Mouse (Mus musculus): ENCODE measurements around the gene Ppp1r1b.

Ppp1r1b gene

GRCm38 (mm10) chr11:98348083-98348961, at the start of gene Ppp1r1b:
Gene Ppp1r1b (plus strand): TSS chr11:98348404.
- DNase-seq: peak; percentile 70

- peak; percentile 70 for DNase-seq
These were observed 49.6 kb upstream of the Ppp1r1b start for GRCm38 (mm10) chr11:98298484-98299205.

GRCm38 (mm10) chr11:98313790-98314323, 34.3 kb upstream of the Ppp1r1b start:
- peak; percentile 89 for DNase-seq

- no peak for DNase-seq
These were observed 30.7 kb upstream of the Ppp1r1b start for GRCm38 (mm10) chr11:98317479-98317878.

- DNase-seq: no peak
These were observed 29.6 kb upstream of the Ppp1r1b start for GRCm38 (mm10) chr11:98318421-98319116.

GRCm38 (mm10) chr11:98319120-98319519, 29.1 kb upstream of the Ppp1r1b start:
- no peak for DNase-seq

GRCm38 (mm10) chr11:98319544-98319943, 28.7 kb upstream of the Ppp1r1b start:
- no peak for DNase-seq

- DNase-seq: no peak
These were observed 28.3 kb upstream of the Ppp1r1b start for GRCm38 (mm10) chr11:98319944-98320343.

GRCm38 (mm10) chr11:98320381-98320780, 27.8 kb upstream of the Ppp1r1b start:
- DNase-seq: no peak

- no peak for DNase-seq
These were observed 27.2 kb upstream of the Ppp1r1b start for GRCm38 (mm10) chr11:98320806-98321676.

GRCm38 (mm10) chr11:98321677-98322003, 26.6 kb upstream of the Ppp1r1b start:
- DNase-seq: no peak

- no peak for DNase-seq
These were observed 26.0 kb upstream of the Ppp1r1b start for GRCm38 (mm10) chr11:98322159-98322558.

GRCm38 (mm10) chr11:98323136-98323866, 24.9 kb upstream of the Ppp1r1b start:
- DNase-seq: no peak

GRCm38 (mm10) chr11:98323933-98324332, 24.3 kb upstream of the Ppp1r1b start:
- DNase-seq: peak; percentile 75

GRCm38 (mm10) chr11:98325191-98325820, 22.9 kb upstream of the Ppp1r1b start:
- no peak for DNase-seq

GRCm38 (mm10) chr11:98325821-98326218, 22.4 kb upstream of the Ppp1r1b start:
- no peak for DNase-seq

GRCm38 (mm10) chr11:98326741-98327135, 21.5 kb upstream of the Ppp1r1b start:
- DNase-seq: no peak

- DNase-seq: no peak
These were observed 20.8 kb upstream of the Ppp1r1b start for GRCm38 (mm10) chr11:98327136-98328030.

- DNase-seq: no peak
These were observed 20.2 kb upstream of the Ppp1r1b start for GRCm38 (mm10) chr11:98328031-98328370.

Measured in kidney, postnatal 10 days (tissue).